Mouse (Mus musculus): ENCODE results near the gene Cdc25b. TPM values are rescaled to one million over a fixed set of nuclear protein-coding genes. Genes with fewer than 3 reads are reported as not detected.

The Cdc25b gene
- 66.8 to 78.1 TPM (median 71.4 TPM) in 4 replicates for total RNA-seq (2023; ENCODE audit: inconsistent age)

GRCm38 (mm10) chr2:131186771-131187601 lies at the start of gene Cdc25b, which contains the start of gene Spef1:
Cdc25b (plus strand) TSS chr2:131186949.
Spef1 (minus strand) TSS chr2:131187282.

GRCm38 (mm10) chr2:131159938-131160581 lies 26.7 kb upstream of the Cdc25b start, which contains the start of gene 1700037H04Rik:
1700037H04Rik (minus strand) TSS chr2:131160081.

GRCm38 (mm10) chr2:131179990-131180587 lies 6.7 kb upstream of the Cdc25b start, which contains the start of gene Cenpb:
Cenpb (minus strand) TSS chr2:131180067.

GRCm38 (mm10) chr2:131206778-131207177 lies 20.0 kb downstream of the Cdc25b start, which contains the start of gene Ap5s1:
Ap5s1 (plus strand) TSS chr2:131207078.

GRCm38 (mm10) chr2:131233307-131234126 lies 46.8 kb downstream of the Cdc25b start, which contains the start of gene Mavs:
Mavs (plus strand) TSS chr2:131234063.

Other genes starting within 250 kb of the Cdc25b start
- not detected in 4 replicates for gene Gfra4, start 143.9 kb upstream of the Cdc25b start, total RNA-seq (2023; ENCODE audit: inconsistent age)
- gene Adam33, start 123.1 kb upstream of the Cdc25b start, total RNA-seq (2023; ENCODE audit: inconsistent age) = not detected in 4 replicates
- gene Siglec1, start 100.2 kb upstream of the Cdc25b start, total RNA-seq (2023; ENCODE audit: inconsistent age) = 0.15 to 0.36 TPM (median 0.16 TPM) in 3 of 4 replicates, not detected in the other
- not detected in 4 replicates for gene Hspa12b, start 59.7 kb upstream of the Cdc25b start, total RNA-seq (2023; ENCODE audit: inconsistent age)
- gene Gm11037, start 53.5 kb upstream of the Cdc25b start, total RNA-seq (2023; ENCODE audit: inconsistent age) = not detected in 4 replicates
- 18.1 to 21.6 TPM (median 18.9 TPM) in 4 replicates for gene 1700037H04Rik, start 26.9 kb upstream of the Cdc25b start, total RNA-seq (2023; ENCODE audit: inconsistent age)
- 24.0 to 27.5 TPM (median 24.7 TPM) in 4 replicates for gene Cenpb, start 6.9 kb upstream of the Cdc25b start, total RNA-seq (2023; ENCODE audit: inconsistent age)
- gene Spef1, start 333 bp downstream of the Cdc25b start, total RNA-seq (2023; ENCODE audit: inconsistent age) = 1.1 to 2.5 TPM (median 1.9 TPM) in 4 replicates
- gene Ap5s1, start 20.1 kb downstream of the Cdc25b start, total RNA-seq (2023; ENCODE audit: inconsistent age) = 7.9 to 13.7 TPM (median 12.6 TPM) in 4 replicates
- gene Mavs, start 47.1 kb downstream of the Cdc25b start, total RNA-seq (2023; ENCODE audit: inconsistent age) = 21.1 to 30.6 TPM (median 27.0 TPM) in 4 replicates
- 53.0 to 61.6 TPM (median 55.0 TPM) in 4 replicates for gene Pank2, start 75.5 kb downstream of the Cdc25b start, total RNA-seq (2023; ENCODE audit: inconsistent age)
- gene Rnf24, start 165.9 kb downstream of the Cdc25b start, total RNA-seq (2023; ENCODE audit: inconsistent age) = 3.8 to 5.0 TPM (median 4.6 TPM) in 4 replicates

Data from B cell, adult (primary cell).